Mouse (Mus musculus) embryo, embryonic 9.5 days (tissue): ENCODE measurements around the gene Prrt2.

Experiments
- DNase-seq: peaks from one replicate; pipeline ENCODE4 v3.0.0-alpha.2; 2017; ENCODE audit errors: extremely low spot score

Gene Prrt2

GRCm38 (mm10) chr7:127020031-127020430 is 980 bp downstream of the Prrt2 start:
- DNase-seq: no peak

- DNase-seq: no peak
Measured at GRCm38 (mm10) chr7:127019306-127019960, 1.6 kb downstream of the Prrt2 start.

GRCm38 (mm10) chr7:127018416-127019305 is 2.4 kb downstream of the Prrt2 start:
- no peak for DNase-seq

GRCm38 (mm10) chr7:127017950-127018345 is 3.1 kb downstream of the Prrt2 start:
- no peak for DNase-seq

GRCm38 (mm10) chr7:127016971-127017949 is 3.8 kb downstream of the Prrt2 start, which contains the start of gene Pagr1a:
Pagr1a (minus strand) TSS chr7:127017352.
- DNase-seq: peak; percentile 97

DNA sequence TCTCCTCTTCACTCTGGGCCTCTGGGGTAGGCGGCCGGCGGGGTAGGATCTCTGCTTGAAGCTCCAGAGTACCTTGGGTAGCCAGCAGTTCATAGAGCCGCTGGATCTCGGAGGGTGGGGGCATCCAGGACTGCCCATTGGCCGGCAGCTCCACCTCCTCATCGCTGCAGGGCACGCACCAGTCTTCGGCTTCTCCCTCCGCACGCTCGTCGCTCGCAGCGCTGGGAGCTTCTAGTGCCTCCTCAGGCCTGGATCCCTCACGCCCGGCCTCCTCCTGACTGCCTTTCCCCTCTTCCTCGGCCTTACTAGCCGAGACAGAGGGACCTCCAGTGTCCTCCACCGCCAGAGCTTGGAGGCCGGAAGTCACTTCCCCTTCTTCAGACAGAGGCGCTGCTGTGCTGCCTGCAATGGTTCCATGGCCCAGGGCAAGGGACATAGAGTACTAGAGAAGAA is 4.5 kb downstream of the Prrt2 start:
- DNase-seq: no peak

DNA sequence TGATC is 4.7 kb downstream of the Prrt2 start, which contains the start of gene Pagr1b:
Gene Pagr1b, minus strand, starts transcription at position 4 of the 5 bp plus-strand sequence.
- no peak for DNase-seq

- DNase-seq: peak; percentile 58
Measured at GRCm38 (mm10) chr7:127016081-127016480, 4.9 kb downstream of the Prrt2 start.

DNA sequence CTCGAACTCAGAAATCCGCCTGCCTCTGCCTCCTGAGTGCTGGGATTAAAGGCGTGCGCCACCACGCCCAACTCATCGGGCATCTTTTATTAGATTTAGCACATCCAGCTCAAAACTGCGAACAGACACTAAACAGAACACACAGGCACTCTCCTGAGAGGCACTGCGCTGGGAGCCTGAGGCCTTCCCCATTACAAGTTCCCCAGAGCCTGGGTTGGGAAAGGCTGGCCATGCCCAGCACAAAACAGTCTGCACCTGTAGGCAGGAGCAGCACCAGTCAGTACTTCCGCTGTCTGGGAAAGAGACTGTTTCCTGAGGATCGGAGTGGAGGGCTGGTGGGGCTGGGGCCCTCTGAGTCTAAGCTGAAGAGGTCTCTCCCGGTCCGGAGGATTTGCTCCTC is 6.0 kb downstream of the Prrt2 start:
- DNase-seq: no peak

GRCm38 (mm10) chr7:127014320-127014719 is 6.7 kb downstream of the Prrt2 start, which contains the start of gene Mvp:
Mvp (minus strand) TSS chr7:127014621.
- peak; percentile 33 for DNase-seq

- DNase-seq: no peak
Measured at GRCm38 (mm10) chr7:127013385-127013784, 7.6 kb downstream of the Prrt2 start.

DNA sequence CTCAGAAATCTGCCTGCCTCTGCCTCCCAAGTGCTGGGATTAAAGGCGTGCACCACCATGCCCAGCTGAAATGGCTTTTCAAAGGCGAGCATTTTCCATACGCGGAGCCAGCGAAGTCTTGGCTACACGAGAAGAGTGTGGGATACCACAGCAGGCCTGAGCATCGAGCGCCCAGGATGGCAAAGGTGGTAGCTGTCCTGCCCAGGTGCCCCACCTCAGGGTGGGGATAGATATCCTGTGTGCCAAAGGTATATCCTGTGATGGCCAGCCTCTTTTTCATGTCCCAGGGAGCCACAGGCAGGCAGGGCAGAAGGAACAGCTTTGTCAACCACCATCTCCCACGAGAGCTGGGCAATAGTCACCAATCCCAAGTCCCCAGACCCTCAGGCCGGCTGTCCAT is 8.2 kb downstream of the Prrt2 start:
- no peak for DNase-seq

GRCm38 (mm10) chr7:127012374-127012773 is 8.6 kb downstream of the Prrt2 start:
- DNase-seq: no peak

DNA sequence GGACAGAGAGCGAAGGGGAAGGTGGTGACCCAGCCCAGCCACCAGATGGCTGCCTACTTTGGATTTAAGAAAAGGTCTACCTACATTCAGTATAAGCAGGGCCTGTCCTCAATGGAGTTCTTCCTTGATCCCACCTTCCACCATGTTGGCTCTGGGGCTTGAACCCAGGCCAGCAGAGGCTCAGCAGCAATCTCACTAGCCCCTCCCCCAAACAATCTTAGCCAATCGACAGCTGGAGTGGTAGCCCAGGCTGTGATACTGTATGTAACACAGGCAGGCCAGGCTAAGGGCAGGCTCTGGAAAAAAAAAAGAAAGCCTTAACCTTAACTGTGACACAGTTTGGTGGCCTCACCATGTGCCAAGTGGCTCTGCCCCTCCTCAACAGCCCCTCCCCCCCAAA is 9.3 kb downstream of the Prrt2 start:
- DNase-seq: no peak

GRCm38 (mm10) chr7:127011051-127011450 is 10.0 kb downstream of the Prrt2 start:
- DNase-seq: no peak

GRCm38 (mm10) chr7:127009307-127010085 is 11.5 kb downstream of the Prrt2 start:
- DNase-seq: no peak

- peak; percentile 24 for DNase-seq
Measured at GRCm38 (mm10) chr7:127008239-127009019, 12.6 kb downstream of the Prrt2 start.

- DNase-seq: no peak
Measured at GRCm38 (mm10) chr7:127007313-127008024, 13.5 kb downstream of the Prrt2 start.

- no peak for DNase-seq
Measured at GRCm38 (mm10) chr7:127004122-127004875, 16.7 kb downstream of the Prrt2 start.
